Mouse (Mus musculus): ENCODE measurements at regions not wholly inside any gene's neighbourhood (a gene's known extent, or its start where the extent isn't known, plus 50 kb on each side); places are given as distances from the start of the nearest gene placed in this dataset.

DNA sequence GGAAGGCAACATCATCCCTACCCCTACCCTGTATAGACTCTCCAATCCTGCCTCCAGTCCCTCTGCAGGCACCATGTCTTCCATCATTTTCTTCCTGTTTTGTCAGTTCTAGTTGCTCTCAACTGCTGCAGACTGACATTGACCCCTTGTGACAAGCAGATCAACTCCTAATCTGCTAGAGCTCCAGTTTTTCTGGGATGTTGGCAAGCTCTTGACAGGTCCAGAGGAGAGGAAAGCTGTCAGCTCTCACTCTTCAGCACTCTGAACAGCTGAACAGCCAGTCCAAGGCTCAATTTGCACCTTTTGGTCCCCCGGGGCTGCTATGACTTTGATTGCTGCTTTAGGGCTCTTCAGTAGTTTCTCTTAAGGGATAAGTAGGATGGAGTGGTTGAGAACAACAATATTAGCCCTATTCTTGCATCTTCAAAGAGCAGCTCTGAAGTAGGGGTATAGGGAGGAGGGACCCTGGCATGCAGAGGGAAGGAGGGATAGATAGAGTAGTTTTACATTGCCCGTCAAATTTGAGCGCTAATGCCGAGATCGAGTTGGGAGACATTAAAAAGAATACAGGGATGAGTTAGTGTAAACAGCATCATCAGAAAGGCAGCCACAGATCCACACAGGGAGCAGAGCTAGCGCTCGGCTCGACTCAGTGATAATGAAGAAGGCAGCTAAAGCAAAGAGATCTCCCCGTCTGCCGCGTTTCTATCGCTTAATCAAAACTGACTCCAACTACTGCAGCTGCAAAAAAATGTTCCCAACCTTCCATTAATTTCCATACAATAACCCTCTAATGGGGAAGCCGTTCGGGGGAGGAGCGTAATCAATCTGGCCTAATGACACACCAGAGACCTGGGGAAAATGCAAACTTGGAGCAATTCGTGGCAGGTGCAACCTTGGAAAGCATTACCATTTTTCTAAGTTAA is 257.1 kb upstream of the Camk1g start:
- peak in 1 of 2 experiments; percentile 6 for DNase-seq
- intact Hi-C loops (cut with DNase I): loop anchor here (5.0 kb wide), 1 partner anchor 40 kb away; no protein-coding TSS in a partner anchor
- TF ChIP-seq CTCF (IDR thresholded peaks at IDR 0.05): no peak
- TF ChIP-seq EP300 (IDR thresholded peaks at IDR 0.05; ENCODE audit: insufficient read depth, low read depth, low read length): no peak
- no peak for TF ChIP-seq POLR2A (IDR thresholded peaks at IDR 0.05; ENCODE audit: insufficient read depth, low read depth, low read length)
- Histone ChIP-seq H3K4me3 (no peak overlapping the region), H3K79me2 (replicated peaks; ENCODE audit: control insufficient read depth, insufficient read depth, low read length) (no peaks in the 10 kb centered on the region), H3K27ac (peak overlapping the region; percentile 15; the same call in 1 of the 2 replicates), H3K36me3 (ENCODE audit: control insufficient read depth, insufficient read depth, low read length) (peaks cover 5% of the 10 kb centered on the region), H3K9ac (ENCODE audit: low read depth, low read length) (no peak overlapping the region), H3K27me3 (ENCODE audit: control insufficient read depth, insufficient read depth, low read length) (no peaks in the 10 kb centered on the region), H3K4me1 (ENCODE audit: control insufficient read depth, insufficient read depth, low read length) (peaks cover 4% of the 10 kb centered on the region; the same call in 1 of the 2 replicates)
- WGBS: 63% methylated on average over 16 of the region's 16 CpGs

DNA sequence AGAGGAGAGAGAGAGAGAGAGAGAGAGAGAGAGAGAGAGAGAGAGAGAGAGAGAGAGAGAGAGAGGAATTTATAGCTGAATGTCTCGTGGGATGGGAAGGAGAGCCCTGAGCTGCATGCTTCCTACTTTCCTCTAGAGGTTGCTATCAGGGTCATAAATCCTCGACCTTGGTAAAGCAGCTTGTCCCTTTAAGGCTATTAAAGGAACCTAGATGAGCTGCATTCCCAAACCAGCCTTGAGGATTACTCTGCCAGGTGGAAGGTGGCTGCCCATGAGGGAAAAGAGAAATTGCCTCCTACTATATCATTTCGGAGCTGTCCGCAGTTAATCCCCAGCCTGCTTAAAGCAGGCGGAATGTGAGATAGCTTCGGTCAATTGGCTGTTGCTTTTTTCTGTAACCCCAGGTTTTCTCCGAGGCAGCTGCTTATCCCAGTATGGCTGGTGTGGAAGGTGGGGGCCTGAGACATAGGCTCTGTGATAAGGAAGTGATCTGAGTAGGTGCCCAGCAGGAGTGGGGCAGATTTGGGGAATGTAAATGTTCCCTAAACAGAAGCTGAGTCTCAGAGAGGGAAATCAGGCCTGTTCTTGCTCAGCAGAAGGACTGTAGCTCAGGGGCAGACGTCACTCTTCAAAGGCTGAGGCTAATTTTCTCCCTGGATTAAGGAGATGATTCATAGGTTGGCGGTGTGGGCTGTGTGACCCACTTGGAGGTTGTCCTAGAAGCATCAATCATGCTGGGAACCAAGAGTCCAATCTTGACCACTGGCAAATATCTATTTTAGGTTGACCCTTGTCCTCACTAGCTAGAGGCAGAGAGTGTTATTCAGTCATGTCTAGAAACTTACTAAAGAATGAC is 255.2 kb upstream of the Camk1g start:
- peak; percentile 20; the same call in 1 of the 2 replicates for TF ChIP-seq CTCF (IDR thresholded peaks at IDR 0.05)
- no peak for TF ChIP-seq EP300 (IDR thresholded peaks at IDR 0.05; ENCODE audit: insufficient read depth, low read depth, low read length)
- no peak overlapping the region for H3K9ac ChIP-seq (ENCODE audit: low read depth, low read length)
- H3K36me3 ChIP-seq (ENCODE audit: control insufficient read depth, insufficient read depth, low read length): peaks cover 5% of the 10 kb centered on the region
- 17% methylated on average over 9 of the region's 9 CpGs for WGBS
- H3K4me1 ChIP-seq (ENCODE audit: control insufficient read depth, insufficient read depth, low read length): peaks cover 1% of the 10 kb centered on the region; the same call in 1 of the 2 replicates
- peak overlapping the region; percentile 67 for H3K27ac ChIP-seq
- intact Hi-C loops (cut with DNase I): loop anchor here (5.0 kb wide), 1 partner anchor 38 kb away; no protein-coding TSS in a partner anchor
- peak; percentile 24 to 36 for DNase-seq
- H3K27me3 ChIP-seq (ENCODE audit: control insufficient read depth, insufficient read depth, low read length): no peaks in the 10 kb centered on the region
- no peaks in the 10 kb centered on the region for H3K79me2 ChIP-seq (replicated peaks; ENCODE audit: control insufficient read depth, insufficient read depth, low read length)
- H3K4me3 ChIP-seq: no peak overlapping the region

DNA sequence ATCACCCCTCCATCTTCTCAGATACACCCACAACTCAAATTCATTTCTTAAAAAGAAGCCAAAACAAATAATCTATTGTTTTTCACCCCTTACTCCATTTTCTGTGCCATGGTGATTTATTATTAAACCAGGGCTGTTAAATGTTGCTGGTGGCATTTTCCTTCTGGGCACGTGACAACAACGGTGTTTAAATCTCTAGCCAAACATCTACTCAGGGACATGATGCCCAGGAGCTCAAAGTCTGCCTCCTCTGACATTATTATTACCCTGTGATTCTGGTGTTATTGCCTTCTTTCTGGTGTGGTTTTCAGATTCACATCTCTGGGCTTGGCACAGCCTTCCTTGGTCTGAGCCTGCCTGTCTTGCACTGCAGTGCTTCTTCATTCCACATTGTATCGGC is 253.5 kb upstream of the Camk1g start:
- no peak overlapping the region for H3K4me3 ChIP-seq
- 90% methylated on average over 3 of the region's 3 CpGs for WGBS
- intact Hi-C loops (cut with DNase I): no loop called here
- DNase-seq: no peak
- peaks cover 1% of the 10 kb centered on the region; the same call in 1 of the 2 replicates for H3K4me1 ChIP-seq (ENCODE audit: control insufficient read depth, insufficient read depth, low read length)
- no peak overlapping the region for H3K27ac ChIP-seq
- no peak overlapping the region for H3K9ac ChIP-seq (ENCODE audit: low read depth, low read length)
- H3K79me2 ChIP-seq (replicated peaks; ENCODE audit: control insufficient read depth, insufficient read depth, low read length): no peaks in the 10 kb centered on the region
- no peaks in the 10 kb centered on the region; the same call in 1 of the 2 replicates for H3K36me3 ChIP-seq (ENCODE audit: control insufficient read depth, insufficient read depth, low read length)
- H3K27me3 ChIP-seq (ENCODE audit: control insufficient read depth, insufficient read depth, low read length): no peaks in the 10 kb centered on the region
- TF ChIP-seq CTCF (IDR thresholded peaks at IDR 0.05) (no peak), POLR2A (IDR thresholded peaks at IDR 0.05; ENCODE audit: insufficient read depth, low read depth, low read length) (no peak), EP300 (IDR thresholded peaks at IDR 0.05; ENCODE audit: insufficient read depth, low read depth, low read length) (no peak)

DNA sequence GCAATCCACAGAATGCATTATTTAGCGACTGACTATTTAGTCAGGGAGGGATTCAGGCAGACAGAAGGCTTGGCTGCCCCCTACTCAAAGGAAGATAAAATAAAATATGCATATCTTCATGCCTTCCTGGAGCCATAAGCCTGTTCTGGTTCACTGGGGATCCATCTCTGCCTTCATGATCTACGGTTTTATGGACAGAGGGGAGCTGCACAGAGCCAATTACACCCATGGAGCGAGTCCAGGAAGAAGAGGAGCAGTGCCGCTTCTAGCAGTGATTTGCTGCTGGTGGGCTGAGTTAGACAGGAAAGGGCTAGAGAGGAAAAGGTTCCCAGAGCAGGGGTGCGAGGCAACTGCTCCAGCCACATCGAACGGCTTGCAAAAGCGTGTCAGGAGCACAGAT is 248.2 kb upstream of the Camk1g start:
- H3K27ac ChIP-seq: no peak overlapping the region
- TF ChIP-seq CTCF (IDR thresholded peaks at IDR 0.05) (no peak), POLR2A (IDR thresholded peaks at IDR 0.05; ENCODE audit: insufficient read depth, low read depth, low read length) (no peak), EP300 (IDR thresholded peaks at IDR 0.05; ENCODE audit: insufficient read depth, low read depth, low read length) (no peak)
- DNase-seq: no peak
- intact Hi-C loops (cut with DNase I): no loop called here
- H3K4me3 ChIP-seq: no peak overlapping the region
- H3K9ac ChIP-seq (ENCODE audit: low read depth, low read length): no peak overlapping the region
- H3K36me3 ChIP-seq (ENCODE audit: control insufficient read depth, insufficient read depth, low read length): no peaks in the 10 kb centered on the region
- no peaks in the 10 kb centered on the region for H3K79me2 ChIP-seq (replicated peaks; ENCODE audit: control insufficient read depth, insufficient read depth, low read length)
- WGBS: 63% methylated on average over 8 of the region's 8 CpGs
- H3K4me1 ChIP-seq (ENCODE audit: control insufficient read depth, insufficient read depth, low read length): no peaks in the 10 kb centered on the region
- H3K27me3 ChIP-seq (ENCODE audit: control insufficient read depth, insufficient read depth, low read length): no peaks in the 10 kb centered on the region

DNA sequence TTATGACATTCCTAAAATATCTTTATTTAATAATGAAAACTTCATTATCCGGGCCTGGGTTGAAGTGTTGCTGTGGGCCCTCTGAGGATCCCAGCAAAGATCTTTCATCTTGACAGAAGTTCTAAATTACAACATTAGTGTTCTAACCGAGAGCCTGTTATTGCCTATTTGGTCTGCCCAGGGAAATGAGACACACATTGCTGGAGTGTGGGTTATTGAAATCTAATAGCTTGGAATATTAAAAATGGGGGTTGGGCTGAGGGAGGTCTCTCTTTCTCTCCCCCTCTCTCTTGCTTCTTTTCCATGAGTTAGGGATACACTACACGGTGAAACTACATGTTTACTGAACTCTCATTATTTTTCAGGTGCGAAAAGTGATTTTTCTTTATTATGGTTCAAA is 240.4 kb upstream of the Camk1g start:
- WGBS: 82% methylated on average over 4 of the region's 4 CpGs
- Histone ChIP-seq H3K27me3 (ENCODE audit: control insufficient read depth, insufficient read depth, low read length) (no peaks in the 10 kb centered on the region), H3K27ac (no peak overlapping the region), H3K79me2 (replicated peaks; ENCODE audit: control insufficient read depth, insufficient read depth, low read length) (no peaks in the 10 kb centered on the region), H3K36me3 (ENCODE audit: control insufficient read depth, insufficient read depth, low read length) (no peaks in the 10 kb centered on the region), H3K4me1 (ENCODE audit: control insufficient read depth, insufficient read depth, low read length) (no peaks in the 10 kb centered on the region), H3K4me3 (no peak overlapping the region), H3K9ac (ENCODE audit: low read depth, low read length) (no peak overlapping the region)
- no peak for DNase-seq
- no peak for TF ChIP-seq CTCF (IDR thresholded peaks at IDR 0.05)
- TF ChIP-seq EP300 (IDR thresholded peaks at IDR 0.05; ENCODE audit: insufficient read depth, low read depth, low read length): no peak
- intact Hi-C loops (cut with DNase I): no loop called here
